Mouse (Mus musculus) heart, adult 9 months (tissue): ENCODE results near the gene Nfatc3.
A peak's percentile ranks its signal among the peaks of the same experiment; 100 is the strongest.

Source experiments
- DNase-seq, 2 experiments: peaks; one replicate each; pipeline ENCODE4 v3.0.0; 2022; ENCODE audit warnings: low spot score in 2 of 2

Nfatc3 gene

GRCm38 (mm10) chr8:106056455-106056982 is 2.1 kb upstream of the Nfatc3 start:
- no peak for DNase-seq

DNA sequence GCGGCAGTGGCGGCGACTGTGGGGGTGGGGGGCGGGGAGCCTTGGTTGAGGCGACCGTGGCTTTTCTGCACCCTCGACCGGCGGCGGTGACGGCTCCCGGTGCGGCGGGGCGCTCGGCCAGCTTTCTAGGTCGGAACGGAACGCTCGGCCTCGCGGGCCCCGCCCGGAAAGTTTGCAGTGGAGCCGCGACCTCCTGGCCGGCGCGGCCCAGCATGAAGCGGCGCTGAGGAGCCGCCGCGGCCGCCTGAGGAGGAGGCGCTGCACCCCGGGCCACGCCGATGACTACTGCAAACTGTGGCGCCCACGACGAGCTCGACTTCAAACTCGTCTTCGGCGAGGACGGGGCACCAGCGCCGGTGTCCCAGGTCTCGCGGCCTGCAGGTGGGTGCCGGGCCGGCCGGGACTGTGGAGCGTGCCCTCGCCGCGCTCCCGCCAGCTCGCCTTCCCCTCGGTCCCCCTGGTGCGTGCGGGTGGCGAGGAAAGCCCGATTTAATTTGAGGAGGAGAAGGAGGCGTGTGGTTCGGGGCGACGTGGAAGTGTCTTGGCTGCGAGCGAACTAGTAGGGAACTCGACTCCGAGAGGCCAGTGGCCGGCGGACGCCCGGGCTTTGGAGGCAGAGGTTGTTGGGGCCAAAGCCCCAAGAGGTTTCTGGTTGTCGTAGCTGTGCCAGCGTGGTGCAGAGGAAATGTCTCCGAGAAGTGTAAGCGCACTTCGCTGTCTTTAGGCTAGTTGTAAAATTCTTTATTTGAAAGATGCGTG is 1.2 kb downstream of the Nfatc3 start:
- no peak for DNase-seq

- DNase-seq = no peak
Observed at GRCm38 (mm10) chr8:106060521-106060920, 1.9 kb downstream of the Nfatc3 start.

DNA sequence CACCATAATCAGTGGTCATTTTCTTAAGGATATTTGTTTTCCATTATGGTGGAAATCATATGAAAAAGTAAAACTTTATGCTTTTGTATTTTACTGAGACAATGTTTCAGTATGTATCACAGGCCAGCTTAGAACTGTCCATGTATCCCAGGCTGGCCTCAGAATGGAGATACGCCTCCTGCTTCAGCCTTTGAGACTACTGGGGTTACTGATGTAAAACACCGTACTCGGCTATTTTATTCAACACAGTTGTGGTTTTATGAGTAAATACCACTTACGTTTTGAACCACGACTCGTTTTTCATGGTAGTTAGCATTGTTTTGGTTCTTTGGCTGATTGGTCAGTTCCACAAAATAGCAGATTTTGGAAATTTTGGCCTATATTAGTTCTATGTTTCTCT is 3.0 kb downstream of the Nfatc3 start:
- no peak for DNase-seq

- DNase-seq = no peak
Observed at GRCm38 (mm10) chr8:106063046-106063445, 4.4 kb downstream of the Nfatc3 start.

GRCm38 (mm10) chr8:106066721-106067120 is 8.1 kb downstream of the Nfatc3 start:
- no peak for DNase-seq

GRCm38 (mm10) chr8:106069565-106069964 is 10.9 kb downstream of the Nfatc3 start:
- no peak for DNase-seq

GRCm38 (mm10) chr8:106072113-106072512 is 13.5 kb downstream of the Nfatc3 start:
- no peak for DNase-seq

DNA sequence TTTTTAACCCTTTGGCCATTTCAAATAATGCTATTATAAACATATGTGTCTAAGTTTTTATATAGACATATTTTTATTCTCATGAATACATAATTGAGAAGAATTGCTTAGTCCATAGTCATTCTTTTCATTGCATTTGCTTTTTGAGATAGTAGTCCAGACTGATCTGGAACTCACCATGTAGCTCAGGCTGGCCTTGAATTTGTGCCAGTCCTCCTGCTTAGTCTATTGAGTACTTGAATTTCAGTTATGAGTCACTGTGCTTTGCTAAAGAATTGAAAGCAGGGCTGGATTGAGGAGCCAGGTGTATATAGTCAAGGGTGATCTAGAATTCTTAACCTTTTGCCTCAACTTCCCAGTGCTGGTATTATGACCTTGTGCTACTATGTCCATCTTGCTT is 15.6 kb downstream of the Nfatc3 start:
- DNase-seq = no peak

DNA sequence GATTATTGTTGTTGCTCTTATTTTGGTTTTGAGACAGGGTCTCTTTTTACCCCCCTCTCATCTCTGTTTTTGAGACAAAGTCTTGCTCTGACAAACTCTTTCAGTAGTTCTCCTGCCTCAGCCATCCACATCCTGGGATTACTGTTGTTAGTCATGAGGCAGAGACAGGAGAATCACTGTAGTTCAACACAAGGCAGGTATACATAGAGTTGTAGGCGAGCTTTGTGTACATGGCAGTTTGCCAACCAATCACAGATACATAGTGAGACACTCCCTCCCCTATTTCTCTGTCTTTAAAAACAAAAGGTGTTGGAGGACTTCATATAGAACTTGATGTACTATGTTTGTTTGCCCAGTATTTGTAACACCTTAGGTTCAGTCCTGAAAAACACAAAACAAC is 16.0 kb downstream of the Nfatc3 start:
- no peak for DNase-seq

DNA sequence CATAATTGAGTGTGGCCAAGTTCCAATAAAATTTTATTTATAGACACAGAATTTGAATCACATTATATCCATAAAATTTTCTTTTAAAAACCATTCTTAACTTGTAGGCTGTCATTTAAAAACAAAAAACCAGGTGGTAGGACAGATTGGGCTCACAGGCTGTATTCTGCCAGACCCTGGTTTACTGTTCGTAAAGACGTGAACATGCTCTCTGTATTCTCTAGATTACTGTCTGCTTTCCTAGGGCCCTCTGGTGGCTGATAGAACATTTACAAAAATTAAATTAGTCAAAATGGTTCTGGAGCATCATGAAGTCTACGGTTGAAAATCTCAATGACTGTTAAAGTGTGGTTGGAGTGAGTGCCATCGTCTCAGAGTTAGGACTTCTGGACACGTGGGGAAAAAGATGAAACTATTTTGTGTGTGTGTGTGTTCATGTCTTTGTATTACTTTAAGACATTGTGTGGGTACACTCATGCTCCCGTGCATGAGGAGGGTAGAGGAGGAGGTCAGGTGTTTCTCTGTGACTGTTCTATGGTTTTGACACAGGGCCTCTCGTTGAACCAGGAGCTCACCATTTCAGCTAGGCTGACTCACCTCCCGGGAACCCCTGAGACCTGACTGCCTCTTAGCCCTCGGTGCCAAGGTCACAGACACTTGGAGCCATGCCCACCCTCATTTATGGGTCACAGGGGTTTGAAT is 16.7 kb downstream of the Nfatc3 start:
- DNase-seq = no peak

DNA sequence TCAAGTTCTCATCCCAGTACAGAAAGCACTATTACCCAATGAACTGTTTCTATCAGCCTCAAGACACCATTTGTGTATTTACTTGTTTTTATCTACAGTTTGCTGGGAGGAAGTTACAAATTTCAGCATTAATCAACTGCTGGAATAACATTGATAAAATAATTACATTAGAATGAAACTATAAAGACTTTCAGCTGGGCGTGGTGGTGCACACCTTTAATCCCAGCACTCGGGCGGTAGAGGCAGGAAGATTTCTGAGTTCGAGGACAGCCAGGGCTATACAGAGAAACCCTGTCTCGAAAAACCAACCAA is 17.2 kb downstream of the Nfatc3 start:
- no peak for DNase-seq

GRCm38 (mm10) chr8:106076612-106077011 is 18.0 kb downstream of the Nfatc3 start:
- DNase-seq = peak in 1 of 2 experiments; percentile 18

GRCm38 (mm10) chr8:106077452-106078067 is 18.9 kb downstream of the Nfatc3 start:
- no peak for DNase-seq

DNA sequence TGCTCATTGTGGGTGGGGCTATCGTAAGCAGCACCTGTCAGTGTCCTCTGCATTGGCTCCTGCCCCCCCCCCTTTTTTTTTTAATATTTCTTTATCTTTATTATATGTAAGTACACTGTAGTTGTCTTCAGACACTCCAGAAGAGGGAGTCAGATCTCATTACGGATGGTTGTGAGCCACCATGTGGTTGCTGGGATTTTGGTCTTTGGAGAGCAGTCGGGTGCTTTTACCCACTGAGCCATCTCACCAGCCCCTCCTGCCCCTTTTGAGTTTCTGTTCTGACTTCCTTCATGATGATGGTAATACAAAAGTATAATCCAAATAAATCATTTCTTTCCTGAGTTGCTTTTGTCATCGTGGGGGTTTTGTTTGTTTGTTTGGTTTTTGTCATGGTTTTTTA is 43.7 kb downstream of the Nfatc3 start:
- DNase-seq = no peak

DNA sequence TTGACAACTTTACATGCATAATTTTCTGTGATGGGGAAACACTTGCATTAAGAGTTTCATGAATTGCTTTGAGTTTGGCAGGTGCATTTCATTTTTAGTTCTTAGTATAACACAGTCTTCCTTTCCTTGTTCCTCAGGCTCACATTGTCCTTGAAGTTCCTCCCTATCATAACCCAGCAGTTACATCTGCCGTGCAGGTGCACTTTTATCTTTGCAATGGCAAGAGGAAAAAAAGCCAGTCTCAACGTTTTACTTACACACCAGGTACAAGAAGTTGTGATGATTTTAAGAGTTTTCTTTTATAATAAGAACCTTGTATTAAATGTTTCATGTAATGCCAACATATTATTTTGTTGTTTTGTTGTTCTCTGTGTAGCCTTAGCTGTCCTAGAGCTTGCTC is 45.2 kb downstream of the Nfatc3 start:
- DNase-seq = no peak

DNA sequence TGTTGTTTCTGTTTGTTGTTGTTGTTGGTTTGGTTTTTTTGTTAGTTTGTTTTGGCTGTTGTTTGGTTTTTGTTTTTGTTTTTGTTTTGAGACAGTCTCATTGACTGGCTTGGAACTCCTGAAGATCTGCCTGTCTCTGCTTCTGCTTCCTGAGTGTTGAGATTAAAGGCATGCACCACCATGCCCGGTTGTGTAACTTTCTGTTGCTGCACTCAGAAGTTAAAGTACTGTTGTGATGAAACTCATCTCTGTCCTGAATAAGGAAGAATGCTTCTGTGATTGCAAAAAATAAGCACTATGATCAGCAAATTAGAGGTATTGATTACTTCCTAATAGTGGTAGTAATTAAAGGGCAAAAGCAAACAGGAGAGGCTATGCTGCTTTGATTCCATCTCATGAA is 47.6 kb downstream of the Nfatc3 start:
- DNase-seq = no peak

DNA sequence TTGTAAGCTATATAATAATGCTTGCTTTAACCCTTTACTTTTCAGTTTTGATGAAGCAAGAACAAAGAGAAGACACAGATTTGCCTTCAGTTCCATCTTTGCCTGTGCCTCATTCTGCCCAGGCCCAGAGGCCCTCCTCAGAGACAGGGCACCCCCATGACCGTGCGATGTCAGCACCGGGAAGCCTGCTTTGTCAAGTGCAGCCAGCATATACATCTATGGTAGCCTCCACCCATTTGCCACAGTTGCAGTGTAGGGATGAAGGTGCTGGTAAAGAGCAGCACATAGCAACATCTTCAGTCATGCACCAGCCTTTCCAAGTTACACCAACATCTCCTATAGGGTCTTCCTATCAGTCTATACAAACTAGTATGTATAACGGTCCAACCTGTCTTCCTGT is 49.4 kb downstream of the Nfatc3 start:
- no peak for DNase-seq

DNA sequence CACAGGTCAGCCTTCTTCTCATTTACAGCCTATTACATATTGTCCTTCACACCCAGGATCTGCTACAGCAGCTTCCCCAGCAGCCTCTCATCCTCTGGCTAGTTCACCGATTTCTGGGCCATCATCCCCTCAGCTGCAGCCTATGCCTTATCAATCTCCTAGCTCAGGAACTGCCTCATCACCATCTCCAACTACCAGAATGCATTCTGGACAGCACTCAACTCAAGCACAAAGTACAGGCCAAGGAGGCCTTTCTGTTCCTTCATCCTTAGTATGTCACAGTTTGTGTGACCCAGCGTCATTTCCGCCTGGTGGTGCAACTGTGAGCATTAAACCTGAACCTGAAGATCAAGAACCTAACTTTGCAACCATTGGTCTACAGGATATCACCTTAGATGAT is 50.1 kb downstream of the Nfatc3 start:
- DNase-seq = peak in 1 of 2 experiments; percentile 22

DNA sequence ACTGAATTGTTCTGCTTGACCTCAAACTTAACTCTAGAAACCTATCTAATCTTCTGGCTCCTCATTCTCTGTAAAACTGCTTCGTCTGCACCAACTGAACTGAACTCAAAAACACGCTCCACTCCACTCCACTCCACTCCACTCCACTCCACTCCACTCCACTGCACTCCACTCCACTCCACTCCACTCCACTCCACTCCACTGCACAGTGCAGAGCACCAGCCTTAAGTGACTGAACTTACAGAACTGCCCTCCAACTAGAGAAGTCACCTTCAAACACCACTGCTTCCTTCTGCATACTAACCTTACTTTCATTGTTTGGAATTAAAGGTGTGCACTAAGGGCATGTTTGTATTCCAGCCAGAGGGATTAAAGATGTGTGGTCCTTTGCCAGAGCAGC is 53.4 kb downstream of the Nfatc3 start:
- DNase-seq = no peak

GRCm38 (mm10) chr8:106112514-106112913 is 53.9 kb downstream of the Nfatc3 start:
- no peak for DNase-seq

- no peak for DNase-seq
Observed at GRCm38 (mm10) chr8:106115897-106116296, 57.3 kb downstream of the Nfatc3 start.

- no peak for DNase-seq
Observed at GRCm38 (mm10) chr8:106123443-106123842, 64.8 kb downstream of the Nfatc3 start.
